Mouse (Mus musculus) cerebellum, postnatal 25 days (tissue): ENCODE data around the gene Myoz2.

Experiments
- DNase-seq, 2 experiments: peaks; one replicate each; pipeline ENCODE4 v3.0.0; 2021; ENCODE audit warnings: mixed read lengths in 2 of 2

Gene Myoz2

GRCm38 (mm10) chr3:123001053-123001452 is 33.8 kb downstream of the Myoz2 start:
- no peak for DNase-seq

DNA sequence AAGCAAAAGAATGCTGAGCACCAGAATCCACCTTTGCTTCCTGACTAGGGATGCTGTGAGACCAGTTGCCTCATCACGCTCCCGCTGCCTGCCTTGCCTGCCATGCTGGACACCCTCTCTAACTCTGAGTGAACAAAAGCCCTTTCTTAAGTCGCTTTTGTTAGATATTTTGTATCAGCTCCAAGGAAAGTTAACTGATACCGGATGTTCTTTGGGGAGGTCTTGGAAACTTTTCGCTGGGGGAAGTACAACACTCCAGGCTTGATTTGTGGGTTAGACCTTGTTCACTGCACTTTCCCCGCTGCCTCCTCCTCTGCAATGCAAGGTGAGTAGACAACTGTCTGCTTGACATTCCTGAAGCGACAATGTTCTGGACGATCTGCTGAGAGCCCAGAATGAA is 36.3 kb downstream of the Myoz2 start:
- DNase-seq = no peak

- no peak for DNase-seq
Observed at GRCm38 (mm10) chr3:122996968-122997367, 37.8 kb downstream of the Myoz2 start.

- DNase-seq = no peak
Observed at GRCm38 (mm10) chr3:122986906-122987305, 47.9 kb downstream of the Myoz2 start.

GRCm38 (mm10) chr3:122986386-122986785 is 48.4 kb downstream of the Myoz2 start:
- DNase-seq = no peak

DNA sequence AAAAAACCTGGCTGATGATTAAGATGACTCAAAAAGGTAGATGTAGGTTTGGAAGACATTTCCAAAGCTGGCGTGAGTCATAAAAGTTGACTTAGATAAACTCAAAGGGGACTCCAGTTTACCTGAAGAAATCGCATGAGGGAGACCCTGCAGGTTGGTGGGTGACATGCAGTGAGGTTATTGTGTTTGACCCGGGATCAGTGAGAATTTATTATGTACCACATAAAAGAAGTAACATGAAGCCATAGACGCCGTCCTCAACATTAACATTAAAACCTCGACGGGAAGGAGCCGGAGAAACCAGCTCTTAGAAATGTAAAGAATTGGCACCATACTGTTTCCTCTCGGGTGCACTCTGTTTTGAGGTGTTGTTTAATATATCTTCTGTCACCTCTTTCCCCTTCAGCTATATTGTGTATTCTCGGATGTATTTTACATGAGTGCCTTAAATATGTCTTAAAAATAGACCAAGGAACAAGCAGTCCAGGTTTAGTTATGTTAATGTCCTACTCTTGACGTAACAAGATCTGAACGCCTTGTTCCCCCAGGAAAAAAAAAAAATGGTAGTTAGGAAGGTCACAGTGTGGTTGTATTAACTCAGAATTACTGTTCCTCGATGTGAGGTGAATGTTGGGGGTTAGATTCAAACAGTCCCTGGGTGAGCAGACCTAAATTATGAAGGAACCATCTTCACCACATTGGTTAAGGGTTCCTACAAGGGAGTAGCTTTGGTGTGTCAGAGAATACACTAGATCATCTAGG is 49.5 kb downstream of the Myoz2 start:
- DNase-seq = no peak

- DNase-seq = peak; percentile 98 to 99
Observed at GRCm38 (mm10) chr3:122984249-122985182, 50.3 kb downstream of the Myoz2 start, which contains the start of gene Usp53. TSS of gene Usp53 (minus strand) at chr3:122984510.

DNA sequence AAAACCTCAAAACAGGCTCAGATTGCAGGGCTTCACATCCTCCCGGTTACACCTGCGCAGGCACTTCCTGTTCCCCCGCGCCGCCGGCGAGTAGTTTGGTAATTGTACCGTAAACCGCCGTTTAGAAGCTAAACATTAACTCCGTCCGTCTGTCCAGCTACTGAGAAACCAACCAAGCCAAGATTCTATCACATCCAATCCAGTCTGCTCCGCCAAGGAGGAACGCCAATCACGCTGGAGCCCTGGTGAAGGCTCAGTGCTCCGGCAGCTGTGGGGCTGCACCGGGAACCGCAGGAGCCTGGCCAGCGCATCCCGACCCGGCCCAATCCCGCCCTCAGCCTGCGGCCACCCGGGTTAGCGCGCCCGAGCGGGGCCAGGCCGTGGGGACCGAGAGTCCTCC is 51.0 kb downstream of the Myoz2 start:
- no peak for DNase-seq

DNA sequence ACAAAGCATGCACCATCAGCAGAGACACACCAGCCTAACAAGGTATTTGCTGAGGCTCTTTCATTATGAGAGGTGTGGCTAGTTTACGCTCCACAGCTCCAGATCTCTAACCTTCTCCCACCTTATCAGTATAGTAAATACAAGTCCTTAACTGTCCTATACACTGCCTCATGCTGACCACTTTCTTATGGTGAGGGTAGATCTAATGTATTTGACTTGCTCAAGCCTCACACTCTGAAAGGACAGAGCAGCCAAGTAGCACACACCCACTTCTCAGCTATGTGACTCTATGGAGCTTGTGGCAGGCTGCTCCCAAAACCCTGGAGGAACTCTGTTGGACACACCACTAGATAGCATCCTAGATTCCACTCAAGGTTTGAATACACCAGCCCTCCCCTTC is 58.9 kb downstream of the Myoz2 start:
- DNase-seq = no peak

GRCm38 (mm10) chr3:122975363-122975762 is 59.5 kb downstream of the Myoz2 start:
- DNase-seq = no peak

DNA sequence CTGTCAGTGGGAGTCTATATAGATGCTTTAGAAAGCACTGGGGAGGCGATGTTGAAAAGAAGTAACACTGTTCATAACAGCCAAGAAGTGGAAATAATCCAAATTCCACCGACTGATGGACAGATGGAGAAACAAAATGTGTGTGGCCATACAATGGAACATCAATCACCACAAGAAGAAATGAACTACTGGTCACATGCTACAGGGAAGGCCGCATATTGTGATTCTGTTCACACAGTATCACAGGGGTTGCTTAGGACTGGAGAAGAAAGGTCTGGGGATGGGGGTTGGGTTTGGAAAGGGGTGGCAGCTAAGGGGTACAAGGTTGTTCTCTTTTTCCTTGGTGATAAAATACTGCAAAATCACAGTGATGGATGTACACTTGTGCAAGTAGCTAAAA is 60.0 kb downstream of the Myoz2 start:
- no peak for DNase-seq

DNA sequence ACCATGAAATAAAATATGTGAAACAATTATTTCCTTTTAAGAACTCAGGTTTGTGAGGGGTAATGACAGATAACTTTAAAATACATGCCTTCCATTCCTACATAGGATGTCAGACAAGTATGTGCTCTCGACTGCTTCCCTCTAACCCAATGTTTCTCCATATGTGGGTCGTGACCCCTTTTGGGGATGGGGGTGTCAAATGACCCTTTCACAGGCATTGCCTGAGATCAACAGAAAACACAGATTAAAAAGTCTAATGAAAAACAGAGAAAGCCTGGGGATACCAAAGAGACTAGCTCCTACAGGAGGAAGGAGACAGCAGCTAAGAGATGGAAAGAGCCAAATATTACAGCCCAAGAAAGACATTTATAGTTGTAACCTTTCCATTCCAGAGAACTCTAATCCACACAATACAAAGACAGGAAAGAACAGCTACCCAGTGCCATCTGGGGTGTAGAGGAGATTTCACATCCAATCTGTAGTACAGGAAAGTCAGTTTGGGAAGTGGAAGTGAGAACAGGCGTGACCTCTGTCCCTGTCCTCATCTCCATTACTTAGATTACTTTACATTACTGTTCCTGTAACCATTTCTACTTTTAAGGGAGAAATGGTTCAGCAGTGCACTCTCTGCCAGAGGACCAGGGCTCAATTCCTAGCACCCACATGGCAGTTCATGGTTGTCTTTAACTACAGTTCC is 62.5 kb downstream of the Myoz2 start:
- no peak for DNase-seq

DNA sequence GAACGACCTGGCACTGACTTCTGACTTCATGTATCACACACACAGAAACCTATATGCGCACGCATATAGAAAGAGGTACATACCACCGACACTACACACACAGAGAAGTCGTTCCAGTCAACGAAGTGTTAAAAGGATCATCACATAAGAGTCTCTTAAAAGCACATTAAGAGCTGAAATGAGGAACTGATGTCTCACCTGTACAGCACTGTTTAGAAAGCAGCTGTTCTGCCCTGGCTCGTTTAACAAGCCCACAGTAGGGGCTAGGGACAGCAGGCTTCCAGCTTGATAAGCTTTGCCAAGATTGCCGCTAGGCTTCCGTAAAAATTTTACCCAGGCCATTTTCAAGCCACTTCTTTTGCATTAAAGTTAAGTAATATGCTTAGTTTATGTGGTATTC is 66.4 kb downstream of the Myoz2 start:
- no peak for DNase-seq

- DNase-seq = no peak
Observed at GRCm38 (mm10) chr3:122964301-122964700, 70.5 kb downstream of the Myoz2 start.
